Mouse (Mus musculus): ENCODE measurements at regions not wholly inside any gene's neighbourhood (a gene's known extent, or its start where the extent isn't known, plus 50 kb on each side); places are given as distances from the start of the nearest gene placed in this dataset.

DNA sequence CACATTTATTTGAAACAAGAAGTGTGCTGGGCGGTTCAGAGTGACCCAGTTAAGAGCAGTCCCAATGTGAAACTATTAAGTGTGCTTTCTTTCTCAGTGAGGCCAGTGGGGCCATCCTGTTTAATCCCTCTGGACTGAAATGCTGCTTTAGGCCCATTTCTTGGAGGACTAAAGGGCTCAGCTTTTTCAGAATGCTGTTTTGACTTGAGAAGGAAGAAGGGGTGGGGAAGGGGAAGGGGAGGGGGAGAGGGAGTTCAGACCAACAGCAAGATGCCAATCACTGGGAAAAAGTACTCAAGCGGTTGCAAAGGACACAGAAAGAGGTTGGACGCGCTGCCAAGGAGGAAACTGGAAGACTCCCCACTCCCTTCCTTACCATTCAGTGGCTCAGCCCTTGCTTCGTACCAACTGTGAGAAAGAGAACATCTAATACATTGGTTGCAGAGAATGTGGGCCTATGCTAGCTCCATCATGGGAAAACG lies 113.1 kb downstream of the Tmco5 start:
- TF ChIP-seq CTCF (conservative IDR thresholded peaks at IDR 0.05; ENCODE audit: low read length) = no peak
- TF ChIP-seq NANOG (IDR thresholded peaks at IDR 0.05; ENCODE audit: borderline replicate concordance, low read length) = no peak
